Mouse (Mus musculus): Measurements from ENCODE around the gene Morn4. TPM values are rescaled to one million over a fixed set of nuclear protein-coding genes. Genes with fewer than 3 reads are reported as not detected.
"Not testable (repeated sequence)": the region's sequence is repeated elsewhere in the genome, so short reads cannot be mapped to it uniquely, and the experiment has no call there.

Morn4 gene
- polyA plus RNA-seq, 1 experiment from 2014 or later = 75.1 TPM

- under 1% methylated on average over 43 of the region's 52 CpGs for WGBS
- H3K9me3 ChIP-seq (ENCODE audit: control insufficient read depth, low read length) = no peaks in the 10 kb centered on the region
- H3K27ac ChIP-seq (ENCODE audit: low read depth, low read length) = peak overlapping the region; percentile 80
- ATAC-seq (ENCODE audit: low FRiP score) (peak; percentile 78), DNase-seq (ENCODE audit: low spot score) (no peak)
- H3K27me3 ChIP-seq (ENCODE audit: control insufficient read depth, insufficient read depth, low read length) = no peaks in the 10 kb centered on the region
- H3K9ac ChIP-seq (ENCODE audit: low read depth, low read length) = peak overlapping the region; percentile 91
- H3K36me3 ChIP-seq (ENCODE audit: control insufficient read depth, insufficient read depth, low read length) = no peaks in the 10 kb centered on the region
- peak overlapping the region; percentile 85 for H3K4me2 ChIP-seq (replicated peaks; ENCODE audit: low read depth, low read length)
- H3K4me3 ChIP-seq (ENCODE audit: low read depth, low read length) = peak overlapping the region; percentile 90
- peaks cover 7% of the 10 kb centered on the region; the same call in 1 of the 2 replicates for H3K4me1 ChIP-seq (replicated peaks; ENCODE audit: control insufficient read depth, insufficient read depth, low read length)
Observed at GRCm38 (mm10) chr19:42090637-42091141, 4.5 kb upstream of the Morn4 start.

- DNase-seq (ENCODE audit: low spot score) = peak; percentile 98
- Histone ChIP-seq H3K4me3 (ENCODE audit: low read depth, low read length) (peak within 1 kb of the TSS; percentile 90), H3K27me3 (ENCODE audit: control insufficient read depth, insufficient read depth, low read length) (no peaks in the 10 kb centered on the region), H3K9me3 (ENCODE audit: control insufficient read depth, low read length) (no peaks in the 10 kb centered on the region), H3K27ac (ENCODE audit: low read depth, low read length) (peak within 1 kb of the TSS; percentile 80), H3K9ac (ENCODE audit: low read depth, low read length) (peak within 1 kb of the TSS; percentile 91), H3K4me1 (replicated peaks; ENCODE audit: control insufficient read depth, insufficient read depth, low read length) (peaks cover 7% of the 10 kb centered on the region; the same call in 1 of the 2 replicates), H3K4me2 (replicated peaks; ENCODE audit: low read depth, low read length) (peak within 1 kb of the TSS; percentile 85), H3K36me3 (ENCODE audit: control insufficient read depth, insufficient read depth, low read length) (no peaks in the 10 kb centered on the region)
- WGBS = 1% methylated on average over 50 of the region's 55 CpGs
- peak; percentile 97 for ATAC-seq (ENCODE audit: low FRiP score)
Observed at GRCm38 (mm10) chr19:42089748-42090595, 3.8 kb upstream of the Morn4 start, which contains the start of gene Pi4k2a. TSS of gene Pi4k2a (plus strand) at chr19:42090470.

GRCm38 (mm10) chr19:42089103-42089747 is 3.1 kb upstream of the Morn4 start:
- Histone ChIP-seq H3K4me2 (replicated peaks; ENCODE audit: low read depth, low read length) (peak overlapping the region; percentile 41), H3K27me3 (ENCODE audit: control insufficient read depth, insufficient read depth, low read length) (no peaks in the 10 kb centered on the region), H3K4me1 (replicated peaks; ENCODE audit: control insufficient read depth, insufficient read depth, low read length) (peaks cover 7% of the 10 kb centered on the region; the same call in 1 of the 2 replicates), H3K4me3 (ENCODE audit: low read depth, low read length) (peak overlapping the region; percentile 90; the same call in 1 of the 2 replicates), H3K36me3 (ENCODE audit: control insufficient read depth, insufficient read depth, low read length) (no peaks in the 10 kb centered on the region), H3K9me3 (ENCODE audit: control insufficient read depth, low read length) (no peaks in the 10 kb centered on the region), H3K27ac (ENCODE audit: low read depth, low read length) (peak overlapping the region; percentile 56), H3K9ac (ENCODE audit: low read depth, low read length) (no peak overlapping the region; the same call in 1 of the 2 replicates)
- DNase-seq (ENCODE audit: low spot score) = peak; percentile 44
- ATAC-seq (ENCODE audit: low FRiP score) = no peak
- WGBS = 26% methylated on average over 14 of the region's 14 CpGs

- Histone ChIP-seq H3K9ac (ENCODE audit: low read depth, low read length) (peak overlapping the region; percentile 78), H3K4me1 (replicated peaks; ENCODE audit: control insufficient read depth, insufficient read depth, low read length) (peaks cover 5% of the 10 kb centered on the region; the same call in 1 of the 2 replicates), H3K4me3 (ENCODE audit: low read depth, low read length) (peak overlapping the region; percentile 75), H3K27ac (ENCODE audit: low read depth, low read length) (peak overlapping the region; percentile 58; the same call in 1 of the 2 replicates), H3K4me2 (replicated peaks; ENCODE audit: low read depth, low read length) (peak overlapping the region; percentile 86), H3K36me3 (ENCODE audit: control insufficient read depth, insufficient read depth, low read length) (no peaks in the 10 kb centered on the region), H3K27me3 (ENCODE audit: control insufficient read depth, insufficient read depth, low read length) (no peaks in the 10 kb centered on the region), H3K9me3 (ENCODE audit: control insufficient read depth, low read length) (no peaks in the 10 kb centered on the region)
- DNase-seq (ENCODE audit: low spot score) (no peak), ATAC-seq (ENCODE audit: low FRiP score) (no peak)
- 8% methylated on average over 10 of the region's 10 CpGs for WGBS
Observed at GRCm38 (mm10) chr19:42085690-42086089, 467 bp downstream of the Morn4 start.

GRCm38 (mm10) chr19:42081613-42082012 is 4.5 kb downstream of the Morn4 start:
- H3K4me3 ChIP-seq (ENCODE audit: low read depth, low read length); H3K9me3 ChIP-seq (ENCODE audit: control insufficient read depth, low read length); ATAC-seq (ENCODE audit: low FRiP score); H3K4me2 ChIP-seq (replicated peaks; ENCODE audit: low read depth, low read length); H3K27ac ChIP-seq (ENCODE audit: low read depth, low read length); H3K27me3 ChIP-seq (ENCODE audit: control insufficient read depth, insufficient read depth, low read length); H3K4me1 ChIP-seq (replicated peaks; ENCODE audit: control insufficient read depth, insufficient read depth, low read length); H3K9ac ChIP-seq (ENCODE audit: low read depth, low read length); H3K36me3 ChIP-seq (ENCODE audit: control insufficient read depth, insufficient read depth, low read length); DNase-seq (ENCODE audit: low spot score): not testable (repeated sequence)
- 96% methylated on average over 5 of the region's 5 CpGs for WGBS

- Histone ChIP-seq H3K27ac (ENCODE audit: low read depth, low read length) (no peak overlapping the region), H3K4me3 (ENCODE audit: low read depth, low read length) (no peak overlapping the region), H3K4me2 (replicated peaks; ENCODE audit: low read depth, low read length) (no peak overlapping the region), H3K36me3 (ENCODE audit: control insufficient read depth, insufficient read depth, low read length) (peaks cover 3% of the 10 kb centered on the region; the same call in 1 of the 2 replicates), H3K4me1 (replicated peaks; ENCODE audit: control insufficient read depth, insufficient read depth, low read length) (no peaks in the 10 kb centered on the region), H3K9ac (ENCODE audit: low read depth, low read length) (no peak overlapping the region), H3K9me3 (ENCODE audit: control insufficient read depth, low read length) (no peaks in the 10 kb centered on the region), H3K27me3 (ENCODE audit: control insufficient read depth, insufficient read depth, low read length) (no peaks in the 10 kb centered on the region)
- ATAC-seq (ENCODE audit: low FRiP score) (no peak), DNase-seq (ENCODE audit: low spot score) (no peak)
- 83% methylated on average over 11 of the region's 11 CpGs for WGBS
Observed at GRCm38 (mm10) chr19:42080469-42080868, 5.7 kb downstream of the Morn4 start.

- H3K9me3 ChIP-seq (ENCODE audit: control insufficient read depth, low read length) = no peaks in the 10 kb centered on the region
- no peak overlapping the region for H3K4me3 ChIP-seq (ENCODE audit: low read depth, low read length)
- H3K36me3 ChIP-seq (ENCODE audit: control insufficient read depth, insufficient read depth, low read length) = peaks cover 5% of the 10 kb centered on the region; the same call in 1 of the 2 replicates
- ATAC-seq (ENCODE audit: low FRiP score) (no peak), DNase-seq (ENCODE audit: low spot score) (no peak)
- H3K4me2 ChIP-seq (replicated peaks; ENCODE audit: low read depth, low read length) = no peak overlapping the region
- WGBS = 82% methylated on average over 5 of the region's 5 CpGs
- H3K27ac ChIP-seq (ENCODE audit: low read depth, low read length) = no peak overlapping the region
- no peak overlapping the region for H3K9ac ChIP-seq (ENCODE audit: low read depth, low read length)
- H3K4me1 ChIP-seq (replicated peaks; ENCODE audit: control insufficient read depth, insufficient read depth, low read length) = no peaks in the 10 kb centered on the region
- no peaks in the 10 kb centered on the region for H3K27me3 ChIP-seq (ENCODE audit: control insufficient read depth, insufficient read depth, low read length)
Observed at GRCm38 (mm10) chr19:42079950-42080349, 6.2 kb downstream of the Morn4 start.

- Histone ChIP-seq H3K36me3 (ENCODE audit: control insufficient read depth, insufficient read depth, low read length) (peaks cover 5% of the 10 kb centered on the region; the same call in 1 of the 2 replicates), H3K27me3 (ENCODE audit: control insufficient read depth, insufficient read depth, low read length) (no peaks in the 10 kb centered on the region), H3K4me1 (replicated peaks; ENCODE audit: control insufficient read depth, insufficient read depth, low read length) (no peaks in the 10 kb centered on the region), H3K27ac (ENCODE audit: low read depth, low read length) (no peak overlapping the region), H3K9ac (ENCODE audit: low read depth, low read length) (no peak overlapping the region), H3K4me3 (ENCODE audit: low read depth, low read length) (no peak overlapping the region), H3K9me3 (ENCODE audit: control insufficient read depth, low read length) (no peaks in the 10 kb centered on the region), H3K4me2 (replicated peaks; ENCODE audit: low read depth, low read length) (no peak overlapping the region)
- 96% methylated on average over 12 of the region's 12 CpGs for WGBS
- no peak for DNase-seq (ENCODE audit: low spot score)
- ATAC-seq (ENCODE audit: low FRiP score) = no peak
Observed at GRCm38 (mm10) chr19:42079006-42079405, 7.2 kb downstream of the Morn4 start.
